Mouse (Mus musculus) intestine, embryonic 16.5 days (tissue): ENCODE results near the gene Zswim4. TPM values are rescaled to one million over a fixed set of nuclear protein-coding genes. Genes with fewer than 3 reads are reported as not detected.
A peak's percentile ranks its signal among the peaks of the same experiment; 100 is the strongest.

Source experiments
- ATAC-seq: fragments of 200-750 bp; cut with Nextera tagmentation; 2 replicates; pipeline ENCODE4 v1.8.0; 2017; ENCODE audit warnings: moderate TSS enrichment, moderate library complexity
- H3K27ac ChIP-seq: fragments of 300-500 bp; sonication (generic); 2 replicates; pipeline ENCODE4 v1.5.1; 2014; ENCODE audit warnings: mild to moderate bottlenecking, low read length
- H3K27me3 ChIP-seq: fragments of 300-500 bp; sonication (generic); replicated peaks from 2 replicates; pipeline ENCODE4 v1.6.1; 2014; ENCODE audit warnings: low read length, control low read depth, mixed read lengths; ENCODE audit not compliant: control insufficient read depth, insufficient read depth
- H3K36me3 ChIP-seq: fragments of 300-500 bp; sonication (generic); 2 replicates; pipeline ENCODE4 v1.6.1; 2014; ENCODE audit warnings: low read length, control low read depth; ENCODE audit not compliant: control insufficient read depth, insufficient read depth
- H3K4me1 ChIP-seq: fragments of 300-500 bp; sonication (generic); 2 replicates; pipeline ENCODE4 v1.6.1; 2014; ENCODE audit warnings: low read length, control low read depth, mixed read lengths; ENCODE audit not compliant: control insufficient read depth, insufficient read depth
- H3K4me2 ChIP-seq: fragments of 300-500 bp; sonication (generic); 2 replicates; pipeline ENCODE4 v1.6.1; 2014; ENCODE audit warnings: low read depth, low read length, control low read depth
- H3K4me3 ChIP-seq: fragments of 300-500 bp; sonication (generic); 2 replicates; pipeline ENCODE4 v1.5.1; 2014; ENCODE audit warnings: mild to moderate bottlenecking, low read length
- H3K9ac ChIP-seq: fragments of 300-500 bp; sonication (generic); 2 replicates; pipeline ENCODE4 v1.6.1; 2014; ENCODE audit warnings: low read depth, low read length
- H3K9me3 ChIP-seq: fragments of 300-500 bp; sonication (generic); 2 replicates; pipeline ENCODE4 v1.6.1; 2016; ENCODE audit warnings: low read length, control low read depth; ENCODE audit not compliant: control insufficient read depth
- WGBS: fragments of 180-500 bp; shearing (Covaris S2); extraction: QIAGEN DNeasy Blood & Tissue Kit; methylation state at CpG from one replicate; pipeline ENCODE4 v1.1.7; 2014; 5-methylcytosine and 5-hydroxymethylcytosine counted together
- polyA plus RNA-seq: library from polyadenylated mRNA; unstranded; fragments of >200 nt; fragmentation: Nextera tagmentation; extraction: Ambion mirVana; gene quantifications from 2 replicates; pipeline ENCODE4 v1.2.1, GENCODE M21; 2015

Zswim4 gene
- polyA plus RNA-seq, 1 experiment from 2014 or later: 7.1 TPM

GRCm38 (mm10) chr8:84202938-84203917 is 33.6 kb downstream of the Zswim4 start:
- peak overlapping the region; percentile 94 for H3K4me2 ChIP-seq
- H3K4me3 ChIP-seq: peak overlapping the region; percentile 73
- peaks cover 3% of the 10 kb centered on the region; the same call in 1 of the 2 replicates for H3K36me3 ChIP-seq
- peak overlapping the region; percentile 95 for H3K27ac ChIP-seq
- peak overlapping the region; percentile 89 for H3K9ac ChIP-seq
- H3K27me3 ChIP-seq: no peaks in the 10 kb centered on the region
- ATAC-seq: peak; percentile 45
- 10% methylated on average over 34 of the region's 34 CpGs for WGBS
- H3K4me1 ChIP-seq: peaks cover 62% of the 10 kb centered on the region
- no peaks in the 10 kb centered on the region for H3K9me3 ChIP-seq

GRCm38 (mm10) chr8:84202466-84202865 is 34.4 kb downstream of the Zswim4 start:
- Histone ChIP-seq H3K4me2 (peak overlapping the region; percentile 94), H3K27ac (peak overlapping the region; percentile 95), H3K4me1 (peaks cover 63% of the 10 kb centered on the region), H3K4me3 (peak overlapping the region; percentile 73), H3K9ac (peak overlapping the region; percentile 89), H3K27me3 (no peaks in the 10 kb centered on the region), H3K36me3 (peaks cover 3% of the 10 kb centered on the region; the same call in 1 of the 2 replicates), H3K9me3 (no peaks in the 10 kb centered on the region)
- ATAC-seq: no peak
- 80% methylated on average over 9 of the region's 9 CpGs for WGBS

- Histone ChIP-seq H3K4me2 (peak overlapping the region; percentile 94), H3K27ac (peak overlapping the region; percentile 95), H3K27me3 (no peaks in the 10 kb centered on the region), H3K36me3 (peaks cover 1% of the 10 kb centered on the region; the same call in 1 of the 2 replicates), H3K9ac (peak overlapping the region; percentile 89), H3K4me1 (peaks cover 59% of the 10 kb centered on the region), H3K4me3 (peak overlapping the region; percentile 73), H3K9me3 (no peaks in the 10 kb centered on the region)
- ATAC-seq: peak; percentile 4; the same call in 1 of the 2 replicates
- WGBS: 43% methylated on average over 15 of the region's 15 CpGs
These were observed 35.2 kb downstream of the Zswim4 start for GRCm38 (mm10) chr8:84201545-84202245.

GRCm38 (mm10) chr8:84200652-84201544 is 36.0 kb downstream of the Zswim4 start:
- H3K27me3 ChIP-seq: no peaks in the 10 kb centered on the region
- peak overlapping the region; percentile 89 for H3K9ac ChIP-seq
- peak overlapping the region; percentile 95 for H3K27ac ChIP-seq
- H3K4me3 ChIP-seq: peak overlapping the region; percentile 73
- ATAC-seq: peak; percentile 24
- peak overlapping the region; percentile 94 for H3K4me2 ChIP-seq
- 5% methylated on average over 40 of the region's 70 CpGs for WGBS
- H3K36me3 ChIP-seq: no peaks in the 10 kb centered on the region
- no peaks in the 10 kb centered on the region for H3K9me3 ChIP-seq
- peaks cover 59% of the 10 kb centered on the region for H3K4me1 ChIP-seq

GRCm38 (mm10) chr8:84200126-84200555 is 36.7 kb downstream of the Zswim4 start:
- Histone ChIP-seq H3K4me1 (peaks cover 59% of the 10 kb centered on the region), H3K36me3 (no peaks in the 10 kb centered on the region), H3K4me2 (peak overlapping the region; percentile 94), H3K9ac (peak overlapping the region; percentile 89), H3K9me3 (no peaks in the 10 kb centered on the region), H3K27ac (peak overlapping the region; percentile 91), H3K27me3 (no peaks in the 10 kb centered on the region), H3K4me3 (peak overlapping the region; percentile 73)
- ATAC-seq: no peak
- 21% methylated on average over 8 of the region's 8 CpGs for WGBS

- Histone ChIP-seq H3K36me3 (no peaks in the 10 kb centered on the region), H3K27ac (peak overlapping the region; percentile 91), H3K4me3 (no peak overlapping the region), H3K4me2 (peak overlapping the region; percentile 94; the same call in 1 of the 2 replicates), H3K9ac (peak overlapping the region; percentile 89), H3K9me3 (no peaks in the 10 kb centered on the region), H3K27me3 (no peaks in the 10 kb centered on the region), H3K4me1 (peaks cover 59% of the 10 kb centered on the region)
- ATAC-seq: no peak
- 53% methylated on average over 11 of the region's 11 CpGs for WGBS
These were observed 37.3 kb downstream of the Zswim4 start for GRCm38 (mm10) chr8:84199348-84200125.

GRCm38 (mm10) chr8:84198871-84199270 is 38.0 kb downstream of the Zswim4 start:
- H3K27ac ChIP-seq: peak overlapping the region; percentile 91
- no peak for ATAC-seq
- peak overlapping the region; percentile 68 for H3K9ac ChIP-seq
- no peaks in the 10 kb centered on the region for H3K27me3 ChIP-seq
- peak overlapping the region; percentile 50; the same call in 1 of the 2 replicates for H3K4me3 ChIP-seq
- no peaks in the 10 kb centered on the region for H3K9me3 ChIP-seq
- H3K4me1 ChIP-seq: peaks cover 56% of the 10 kb centered on the region
- 21% methylated on average over 4 of the region's 4 CpGs for WGBS
- peak overlapping the region; percentile 78; the same call in 1 of the 2 replicates for H3K4me2 ChIP-seq
- no peaks in the 10 kb centered on the region for H3K36me3 ChIP-seq
